Mouse (Mus musculus): ENCODE results near the gene Acox3. TPM values are rescaled to one million over a fixed set of nuclear protein-coding genes. Genes with fewer than 3 reads are reported as not detected.

The Acox3 gene
- polyA plus RNA-seq, 1 experiment: 28.4 TPM

DNA sequence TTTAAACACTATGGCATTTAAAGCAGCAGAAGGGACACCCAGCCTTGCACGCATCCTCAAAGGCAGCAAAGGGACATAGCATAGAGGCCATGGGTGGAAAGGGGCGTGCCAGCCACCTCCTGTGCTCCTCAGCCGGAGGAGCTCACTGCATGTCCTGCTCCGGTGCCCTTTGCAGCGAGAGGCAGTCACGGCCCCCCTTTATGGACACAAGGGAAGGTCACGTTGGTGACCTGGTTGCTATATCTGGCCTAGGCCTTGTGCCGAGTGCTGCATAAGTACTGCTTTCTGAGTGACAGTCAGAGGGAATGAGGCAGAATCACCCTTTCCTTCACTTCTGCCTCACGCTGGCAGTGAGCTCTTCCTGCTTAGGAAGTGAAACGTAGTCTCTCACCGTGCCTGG is 17.4 kb downstream of the Acox3 start:
- DNase-seq (ENCODE audit: low read depth): no peak
- TF ChIP-seq CTCF (IDR thresholded peaks at IDR 0.05; ENCODE audit: borderline replicate concordance, extremely low read depth, insufficient read depth, insufficient read length) (no peak), POLR2A (IDR thresholded peaks at IDR 0.05; ENCODE audit: borderline replicate concordance, extremely low read depth, insufficient read depth, insufficient read length, poor library complexity, severe bottlenecking) (no peak)

DNA sequence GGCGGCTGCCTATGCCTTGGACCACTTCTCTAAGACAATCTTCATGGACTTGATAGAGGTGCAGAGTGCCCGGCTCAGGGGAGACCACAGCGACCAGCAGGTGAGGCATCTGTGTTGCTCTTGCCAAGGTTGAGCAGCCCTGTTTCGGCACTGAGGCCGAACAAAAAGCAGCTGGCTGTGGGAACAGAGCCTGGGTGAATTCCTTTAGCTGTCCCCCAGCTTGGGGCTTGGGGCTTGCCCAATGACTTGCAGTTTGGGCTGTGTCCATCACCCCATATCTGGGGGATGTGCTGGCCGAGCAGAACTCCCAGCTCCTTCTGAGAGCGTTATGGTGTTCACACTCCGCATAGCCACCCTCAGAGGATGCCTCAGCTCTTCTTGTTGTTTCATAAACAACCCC is 18.7 kb downstream of the Acox3 start:
- DNase-seq (ENCODE audit: low read depth): no peak
- no peak for TF ChIP-seq POLR2A (IDR thresholded peaks at IDR 0.05; ENCODE audit: borderline replicate concordance, extremely low read depth, insufficient read depth, insufficient read length, poor library complexity, severe bottlenecking)
- TF ChIP-seq CTCF (IDR thresholded peaks at IDR 0.05; ENCODE audit: borderline replicate concordance, extremely low read depth, insufficient read depth, insufficient read length): no peak

DNA sequence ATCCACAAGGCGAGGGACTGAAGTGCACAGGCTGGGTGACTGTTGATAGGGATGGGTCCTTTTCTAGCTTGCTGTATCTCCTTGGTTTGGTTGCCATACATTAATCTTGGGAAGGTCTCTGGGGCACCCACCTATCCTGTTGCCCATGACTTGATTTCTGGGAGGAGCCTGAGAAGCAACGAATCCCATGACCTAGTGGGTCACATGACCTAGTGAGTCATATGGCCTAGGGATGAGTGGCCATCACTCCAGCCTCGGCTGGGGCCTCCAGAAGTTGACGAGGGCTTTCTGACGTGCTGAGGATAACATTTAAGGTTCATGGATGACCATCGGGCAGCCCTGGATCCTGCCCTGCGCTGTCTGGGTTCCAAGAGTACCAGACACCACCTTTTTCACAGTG is 22.5 kb downstream of the Acox3 start:
- TF ChIP-seq CTCF (IDR thresholded peaks at IDR 0.05; ENCODE audit: borderline replicate concordance, extremely low read depth, insufficient read depth, insufficient read length) (no peak), POLR2A (IDR thresholded peaks at IDR 0.05; ENCODE audit: borderline replicate concordance, extremely low read depth, insufficient read depth, insufficient read length, poor library complexity, severe bottlenecking) (no peak)
- no peak for DNase-seq (ENCODE audit: low read depth)

DNA sequence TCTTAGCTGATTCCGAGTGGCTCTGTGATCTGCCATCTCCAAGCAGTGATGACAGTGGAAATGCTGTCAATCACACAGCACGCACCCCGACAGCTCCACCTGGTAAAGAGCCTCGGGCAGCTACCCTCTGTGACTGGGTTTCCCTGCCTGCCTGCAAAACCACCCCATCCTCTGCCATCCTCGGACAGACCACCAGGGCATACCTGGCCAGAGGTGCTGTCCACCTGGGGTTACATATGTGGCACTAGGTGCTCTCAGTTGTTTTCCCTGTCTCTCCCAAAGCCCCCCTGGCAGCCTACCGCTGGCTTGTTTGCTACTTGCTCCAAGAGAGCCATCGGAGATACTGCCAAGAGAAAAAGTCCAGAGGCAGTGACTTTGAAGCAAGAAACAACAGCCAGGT is 24.0 kb downstream of the Acox3 start:
- DNase-seq (ENCODE audit: low read depth): no peak
- TF ChIP-seq POLR2A (IDR thresholded peaks at IDR 0.05; ENCODE audit: borderline replicate concordance, extremely low read depth, insufficient read depth, insufficient read length, poor library complexity, severe bottlenecking) (no peak), CTCF (IDR thresholded peaks at IDR 0.05; ENCODE audit: borderline replicate concordance, extremely low read depth, insufficient read depth, insufficient read length) (no peak)

DNA sequence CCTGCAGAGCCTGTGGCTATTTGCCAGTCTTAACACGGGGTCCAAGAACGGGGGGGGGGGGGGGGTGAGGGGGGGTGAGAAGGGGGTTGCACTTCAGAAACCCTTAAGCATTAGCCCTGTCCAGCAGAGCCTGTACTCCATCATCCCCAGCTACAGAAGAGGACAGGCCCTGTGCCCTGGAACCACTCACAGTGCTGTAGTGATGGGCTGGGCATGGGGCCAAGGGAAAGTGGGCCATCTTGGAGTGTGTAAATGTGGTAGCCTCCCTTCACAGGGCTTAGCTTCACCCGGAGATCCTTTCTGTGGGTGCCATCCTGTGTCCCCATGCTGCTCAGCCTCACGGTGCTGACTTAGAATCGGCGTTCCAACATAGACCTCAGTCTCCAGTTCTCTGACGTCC is 24.9 kb downstream of the Acox3 start:
- TF ChIP-seq CTCF (IDR thresholded peaks at IDR 0.05; ENCODE audit: borderline replicate concordance, extremely low read depth, insufficient read depth, insufficient read length) (no peak), POLR2A (IDR thresholded peaks at IDR 0.05; ENCODE audit: borderline replicate concordance, extremely low read depth, insufficient read depth, insufficient read length, poor library complexity, severe bottlenecking) (no peak)
- no peak for DNase-seq (ENCODE audit: low read depth)

DNA sequence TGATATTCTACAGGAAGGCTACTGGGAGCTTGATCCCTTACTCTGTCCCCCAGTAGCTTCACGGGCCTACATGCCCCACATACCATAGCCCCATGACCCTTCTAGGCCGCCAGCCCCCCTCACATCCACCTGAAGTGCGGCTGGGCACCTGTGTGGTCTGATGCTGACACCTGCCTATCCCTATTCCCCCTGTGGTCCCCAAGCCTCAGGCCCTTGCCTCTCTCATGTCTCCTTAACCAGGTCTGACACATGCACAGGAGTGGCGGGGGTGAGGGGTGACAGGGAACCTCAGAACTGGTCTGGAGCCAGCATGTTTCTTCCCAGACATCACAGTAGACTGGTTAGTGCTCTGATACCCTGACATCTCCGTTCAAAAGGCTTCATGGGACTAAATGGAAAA is 25.7 kb downstream of the Acox3 start:
- DNase-seq (ENCODE audit: low read depth): no peak
- TF ChIP-seq POLR2A (IDR thresholded peaks at IDR 0.05; ENCODE audit: borderline replicate concordance, extremely low read depth, insufficient read depth, insufficient read length, poor library complexity, severe bottlenecking) (no peak), CTCF (IDR thresholded peaks at IDR 0.05; ENCODE audit: borderline replicate concordance, extremely low read depth, insufficient read depth, insufficient read length) (no peak)

DNA sequence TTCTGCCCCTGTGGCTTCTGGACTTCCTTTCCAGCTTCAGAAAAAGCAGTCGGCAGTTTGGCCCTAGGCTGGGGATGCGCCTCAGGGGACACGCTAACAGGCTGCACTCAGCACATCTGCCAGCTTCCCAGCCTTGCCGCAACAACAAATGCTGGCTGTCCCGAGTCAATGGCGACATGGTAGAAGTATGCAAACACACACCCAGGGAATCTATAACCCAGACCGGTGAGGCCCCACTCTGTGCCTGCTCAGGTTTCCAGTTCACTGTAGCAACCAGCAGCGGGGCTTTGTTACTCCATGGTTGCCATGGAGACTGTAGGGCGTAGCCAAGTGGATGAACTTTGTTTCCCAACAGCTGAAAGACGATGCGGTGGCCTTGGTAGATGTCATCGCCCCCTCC is 26.5 kb downstream of the Acox3 start:
- peak; percentile 71 for DNase-seq (ENCODE audit: low read depth)
- no peak for TF ChIP-seq POLR2A (IDR thresholded peaks at IDR 0.05; ENCODE audit: borderline replicate concordance, extremely low read depth, insufficient read depth, insufficient read length, poor library complexity, severe bottlenecking)

DNA sequence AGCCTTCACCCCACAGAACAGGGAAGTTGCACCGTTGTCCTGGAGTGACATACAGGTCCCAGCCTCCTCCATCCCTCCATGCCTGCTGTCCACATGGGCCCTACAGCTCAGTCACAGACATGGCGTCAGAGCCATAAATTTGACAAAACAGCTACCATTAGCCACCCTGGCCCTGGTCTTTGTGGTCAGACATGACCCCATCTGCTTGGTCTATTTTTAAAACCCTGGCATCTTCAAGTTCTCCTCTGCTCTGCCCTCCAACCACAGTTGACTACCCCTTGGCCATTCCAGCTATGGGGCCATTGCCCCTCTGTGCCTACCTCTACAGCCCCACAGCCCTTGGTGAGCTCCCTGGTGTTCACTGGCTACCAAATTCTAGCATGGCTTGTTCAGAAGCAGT is 27.1 kb downstream of the Acox3 start:
- DNase-seq (ENCODE audit: low read depth): no peak
- TF ChIP-seq POLR2A (IDR thresholded peaks at IDR 0.05; ENCODE audit: borderline replicate concordance, extremely low read depth, insufficient read depth, insufficient read length, poor library complexity, severe bottlenecking) (no peak), CTCF (IDR thresholded peaks at IDR 0.05; ENCODE audit: borderline replicate concordance, extremely low read depth, insufficient read depth, insufficient read length) (no peak)

DNA sequence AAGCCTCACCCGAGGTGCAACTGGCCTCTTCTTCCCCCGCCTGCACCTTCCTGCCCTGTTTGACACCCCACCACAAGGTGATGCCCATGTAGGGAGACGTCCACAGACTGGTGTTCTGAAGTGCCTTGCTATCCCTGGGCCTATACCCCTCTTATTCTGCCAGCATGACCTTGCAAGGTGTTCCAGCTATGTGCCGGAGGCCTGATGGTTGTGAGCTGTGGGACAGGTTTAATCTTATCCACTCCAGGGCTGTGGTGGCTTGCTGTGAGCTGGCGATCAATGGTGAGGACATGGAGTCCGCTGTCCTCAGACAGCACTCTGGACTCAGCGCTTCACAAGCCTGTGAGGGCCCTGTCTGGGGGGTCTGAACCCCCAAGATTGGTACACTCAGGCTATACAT is 27.5 kb downstream of the Acox3 start:
- no peak for DNase-seq (ENCODE audit: low read depth)
- TF ChIP-seq POLR2A (IDR thresholded peaks at IDR 0.05; ENCODE audit: borderline replicate concordance, extremely low read depth, insufficient read depth, insufficient read length, poor library complexity, severe bottlenecking) (no peak), CTCF (IDR thresholded peaks at IDR 0.05; ENCODE audit: borderline replicate concordance, extremely low read depth, insufficient read depth, insufficient read length) (no peak)

DNA sequence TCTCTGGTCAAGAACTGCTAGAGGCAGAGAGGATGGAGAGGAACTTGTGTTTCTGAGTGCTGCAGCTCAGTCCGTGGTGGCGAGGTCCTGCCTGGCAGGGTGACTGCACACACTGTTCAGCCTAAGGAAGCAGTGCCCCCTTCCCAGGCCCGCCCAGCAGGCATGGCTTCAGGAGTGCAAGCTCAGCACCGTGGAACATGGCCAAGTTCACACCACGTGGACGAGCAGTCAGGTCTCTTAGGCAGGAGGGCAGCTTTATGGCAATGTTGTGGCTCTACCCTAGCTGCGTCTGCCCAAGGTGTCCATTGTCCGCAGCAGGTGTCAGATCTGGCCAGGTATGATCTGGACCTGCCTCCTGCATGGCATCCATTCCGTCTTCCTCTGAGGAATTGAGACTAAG is 28.3 kb downstream of the Acox3 start:
- no peak for DNase-seq (ENCODE audit: low read depth)
- TF ChIP-seq CTCF (IDR thresholded peaks at IDR 0.05; ENCODE audit: borderline replicate concordance, extremely low read depth, insufficient read depth, insufficient read length) (no peak), POLR2A (IDR thresholded peaks at IDR 0.05; ENCODE audit: borderline replicate concordance, extremely low read depth, insufficient read depth, insufficient read length, poor library complexity, severe bottlenecking) (no peak)

DNA sequence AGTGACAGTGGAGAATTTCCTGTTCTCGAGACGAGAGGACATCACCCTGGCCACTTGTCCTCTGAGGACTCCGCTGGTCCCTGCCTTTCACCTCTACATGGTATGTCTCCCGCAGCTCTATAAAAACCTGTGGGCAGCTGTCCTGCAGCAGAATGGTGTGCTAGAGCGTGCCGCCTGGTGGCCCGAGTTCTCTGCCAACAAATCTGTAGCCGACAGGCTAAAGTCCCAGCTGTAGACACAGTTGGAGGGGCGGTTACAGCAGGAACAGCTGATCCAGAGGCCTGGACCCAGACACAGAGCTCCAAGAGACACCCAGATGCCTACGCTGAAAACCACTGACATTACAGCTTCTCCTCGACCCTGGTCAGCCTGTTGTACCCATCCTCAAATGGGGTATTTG is 29.1 kb downstream of the Acox3 start:
- no peak for DNase-seq (ENCODE audit: low read depth)
- TF ChIP-seq POLR2A (IDR thresholded peaks at IDR 0.05; ENCODE audit: borderline replicate concordance, extremely low read depth, insufficient read depth, insufficient read length, poor library complexity, severe bottlenecking) (no peak), CTCF (IDR thresholded peaks at IDR 0.05; ENCODE audit: borderline replicate concordance, extremely low read depth, insufficient read depth, insufficient read length) (no peak)

DNA sequence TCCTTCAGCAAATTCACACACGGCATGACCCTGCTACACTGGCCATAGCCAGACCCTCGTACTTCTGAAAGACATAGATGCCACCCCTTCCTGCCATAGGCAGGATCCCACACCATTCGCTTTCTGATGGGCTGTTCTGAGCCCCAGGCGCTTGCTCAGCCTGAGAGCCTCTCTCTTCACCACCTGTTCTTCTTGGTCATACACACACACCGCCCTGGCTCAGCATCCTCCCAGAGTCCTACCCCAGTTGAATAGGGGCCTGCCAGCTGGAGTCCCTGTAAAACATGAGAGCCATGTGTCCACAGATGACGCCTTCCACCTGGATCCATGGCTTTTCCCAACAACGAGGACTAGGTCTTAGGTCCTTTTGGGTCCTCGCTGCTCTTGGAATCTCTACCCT is 29.9 kb downstream of the Acox3 start:
- no peak for DNase-seq (ENCODE audit: low read depth)
- TF ChIP-seq POLR2A (IDR thresholded peaks at IDR 0.05; ENCODE audit: borderline replicate concordance, extremely low read depth, insufficient read depth, insufficient read length, poor library complexity, severe bottlenecking) (no peak), CTCF (IDR thresholded peaks at IDR 0.05; ENCODE audit: borderline replicate concordance, extremely low read depth, insufficient read depth, insufficient read length) (no peak)

DNA sequence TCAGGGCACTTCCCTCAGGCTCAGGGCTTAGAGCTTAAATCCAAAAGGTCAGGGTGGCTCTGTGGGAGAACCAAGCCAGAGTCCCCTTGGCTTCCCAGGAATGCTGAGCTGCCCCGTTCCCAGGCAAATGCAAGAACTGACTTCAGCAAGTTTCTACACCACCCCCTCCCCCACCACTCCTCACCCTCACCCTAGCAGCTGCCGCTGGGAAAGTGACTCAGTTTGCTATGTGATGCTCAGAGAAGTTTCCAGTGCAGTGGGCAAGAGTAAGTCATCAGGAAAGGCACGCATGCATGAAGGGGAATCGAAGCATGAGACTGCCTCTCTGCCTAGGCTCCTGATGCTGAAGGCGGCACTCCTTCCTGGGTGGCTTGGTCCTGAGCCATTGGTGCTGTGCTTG is 34.1 kb downstream of the Acox3 start:
- peak; percentile 35 for DNase-seq (ENCODE audit: low read depth)
- TF ChIP-seq POLR2A (IDR thresholded peaks at IDR 0.05; ENCODE audit: borderline replicate concordance, extremely low read depth, insufficient read depth, insufficient read length, poor library complexity, severe bottlenecking): no peak
- no peak for TF ChIP-seq CTCF (IDR thresholded peaks at IDR 0.05; ENCODE audit: borderline replicate concordance, extremely low read depth, insufficient read depth, insufficient read length)

All from brain, embryonic 14.5 days (tissue).